Mouse (Mus musculus): ENCODE measurements around the gene Letm1.

DNA sequence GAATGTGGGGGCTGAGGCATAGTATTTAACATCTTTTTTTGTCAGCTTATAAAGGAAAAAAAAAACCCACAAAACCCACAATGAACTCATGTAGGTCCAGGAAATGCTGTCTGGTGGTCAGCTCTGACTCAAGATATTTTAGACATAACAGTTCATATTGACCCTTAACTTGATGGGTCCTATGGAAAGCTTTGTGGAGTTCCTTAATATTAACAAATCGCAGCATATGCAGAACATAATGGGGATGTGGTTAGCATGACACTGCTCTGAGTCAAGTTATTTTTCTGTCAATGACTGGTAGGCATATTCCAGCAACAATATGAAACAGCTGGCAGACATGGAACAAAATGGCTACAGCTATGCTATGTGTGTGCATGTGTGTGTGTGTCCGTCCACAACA is 20.7 kb upstream of the Letm1 start:
- no peak for TF ChIP-seq NANOG (IDR thresholded peaks at IDR 0.05; ENCODE audit: borderline replicate concordance, low read length)
- no peak for TF ChIP-seq CTCF (conservative IDR thresholded peaks at IDR 0.05; ENCODE audit: low read length)

All from E14TG2a.4 (cell line).